Mouse (Mus musculus) lung, adult 18-20 months (tissue): Measurements from ENCODE around the gene Hoxb1.

Source experiments
- DNase-seq, 2 experiments: peaks; one replicate each; pipeline ENCODE4 v3.0.0; 2022; ENCODE audit warnings: mixed read lengths in 2 of 2

Hoxb1 gene

DNA sequence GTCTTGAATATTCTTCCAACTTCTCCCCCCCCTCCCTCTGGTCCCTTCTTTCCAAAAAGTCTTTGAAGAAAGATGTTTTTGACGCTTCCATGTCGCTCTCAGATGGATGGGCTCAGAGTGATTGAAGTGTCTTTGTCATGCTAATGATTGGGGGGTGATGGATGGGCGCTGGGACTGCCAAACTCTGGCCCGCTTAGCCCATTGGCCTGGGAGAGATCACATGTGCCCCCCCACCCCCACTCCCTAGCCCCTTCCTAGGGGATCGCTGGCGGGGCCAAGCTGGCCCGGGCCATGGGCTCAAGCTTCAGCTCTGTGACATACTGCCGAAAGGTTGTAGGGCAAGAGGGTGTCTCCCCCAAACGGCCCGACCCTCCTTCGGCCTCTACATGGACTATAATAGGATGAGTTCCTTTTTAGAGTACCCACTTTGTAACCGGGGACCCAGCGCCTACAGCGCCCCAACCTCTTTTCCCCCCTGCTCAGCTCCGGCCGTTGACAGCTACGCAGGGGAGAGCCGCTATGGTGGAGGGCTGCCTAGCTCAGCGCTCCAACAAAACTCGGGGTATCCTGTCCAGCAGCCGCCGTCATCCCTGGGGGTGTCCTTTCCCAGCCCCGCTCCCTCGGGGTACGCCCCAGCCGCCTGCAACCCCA lies at the start of gene Hoxb1:
Hoxb1 (plus strand) TSS at position 312 of the 651 bp plus-strand sequence.
- no peak for DNase-seq

DNA sequence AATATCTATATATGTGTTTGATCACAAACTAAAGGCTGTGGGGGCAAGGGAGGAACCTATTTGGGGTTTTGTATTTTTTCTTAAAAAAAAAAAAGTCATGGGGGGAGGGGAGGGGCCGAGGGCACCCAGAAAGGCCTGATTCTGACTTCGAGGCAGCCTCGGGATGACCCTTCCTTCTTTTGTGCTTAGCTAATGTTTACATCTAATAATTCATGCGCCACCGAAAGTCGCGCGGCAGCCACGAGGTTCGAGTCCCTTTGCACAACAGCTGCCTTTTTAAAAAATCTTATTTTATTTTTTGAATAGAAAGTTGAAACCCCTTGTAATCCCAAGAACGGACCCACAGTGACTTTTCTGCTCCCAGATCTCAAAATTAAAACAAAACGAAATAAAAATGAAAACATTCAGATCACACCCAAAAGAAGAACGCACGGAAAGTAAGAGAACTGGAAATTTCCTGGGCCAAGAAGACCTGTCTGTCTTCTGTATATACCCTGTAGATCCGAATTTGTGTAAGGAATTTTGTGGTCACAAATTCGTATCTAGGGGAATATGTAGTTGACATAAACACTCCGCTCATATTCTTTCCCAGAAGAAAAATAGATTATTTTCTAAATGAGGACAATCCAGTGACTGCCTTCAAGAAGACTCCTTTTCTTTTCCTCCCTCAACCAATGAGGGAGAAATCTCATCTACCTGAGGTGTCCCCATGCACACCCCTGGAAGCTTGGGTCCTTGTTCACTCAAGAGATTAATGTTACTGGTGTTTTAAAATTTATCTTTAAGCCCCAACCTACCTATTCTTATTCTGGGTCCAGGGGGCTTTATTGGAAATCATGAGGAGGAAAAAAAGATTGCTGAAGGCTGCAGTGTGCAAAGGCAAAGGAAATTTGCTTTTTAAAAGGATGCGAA lies 48.6 kb upstream of the Hoxb1 start:
- no peak for DNase-seq

- DNase-seq = no peak
Observed at GRCm38 (mm10) chr11:96317608-96318367, 47.8 kb upstream of the Hoxb1 start, which contains the start of gene Hoxb4. TSS of gene Hoxb4 (plus strand) at chr11:96318267.

GRCm38 (mm10) chr11:96318368-96319070 lies 47.0 kb upstream of the Hoxb1 start:
- DNase-seq = peak; percentile 80 to 82

DNA sequence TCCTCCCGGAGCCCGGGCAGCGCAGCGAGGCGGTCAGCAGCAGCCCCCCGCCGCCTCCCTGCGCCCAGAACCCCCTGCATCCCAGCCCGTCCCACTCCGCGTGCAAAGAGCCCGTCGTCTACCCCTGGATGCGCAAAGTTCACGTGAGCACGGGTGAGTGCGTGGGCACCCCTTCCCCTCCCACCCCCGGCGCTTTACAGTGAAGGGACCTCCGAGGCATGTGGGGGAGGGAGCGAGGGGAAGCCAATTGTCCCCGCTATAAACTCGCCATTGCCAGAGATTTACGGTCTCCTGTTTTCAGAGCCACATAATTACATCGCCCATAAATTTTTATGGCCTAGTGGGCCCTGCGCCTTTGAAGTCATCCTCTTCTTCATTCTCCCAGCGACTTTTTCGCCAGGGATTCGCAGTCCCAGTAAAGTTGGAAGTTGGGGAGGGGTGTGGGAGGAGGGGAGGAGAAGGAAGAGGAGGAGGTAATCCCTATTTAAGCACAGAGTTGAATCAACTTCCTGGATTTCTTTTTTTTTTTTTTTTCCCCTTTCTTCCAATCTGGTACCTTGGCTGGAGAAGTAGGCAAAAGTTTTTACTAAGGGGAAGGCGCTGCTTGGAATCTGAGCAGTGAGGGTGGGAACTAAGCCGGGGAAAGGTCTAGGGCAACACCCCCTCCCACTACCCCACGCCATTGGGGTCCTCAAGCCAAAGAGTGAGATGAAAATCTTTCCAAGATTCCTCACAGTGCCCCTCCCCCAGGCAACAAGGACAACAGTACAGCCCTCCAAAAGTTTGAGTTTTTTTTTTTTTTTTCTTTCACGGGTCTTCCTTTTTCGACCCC lies 46.3 kb upstream of the Hoxb1 start:
- DNase-seq = no peak

DNA sequence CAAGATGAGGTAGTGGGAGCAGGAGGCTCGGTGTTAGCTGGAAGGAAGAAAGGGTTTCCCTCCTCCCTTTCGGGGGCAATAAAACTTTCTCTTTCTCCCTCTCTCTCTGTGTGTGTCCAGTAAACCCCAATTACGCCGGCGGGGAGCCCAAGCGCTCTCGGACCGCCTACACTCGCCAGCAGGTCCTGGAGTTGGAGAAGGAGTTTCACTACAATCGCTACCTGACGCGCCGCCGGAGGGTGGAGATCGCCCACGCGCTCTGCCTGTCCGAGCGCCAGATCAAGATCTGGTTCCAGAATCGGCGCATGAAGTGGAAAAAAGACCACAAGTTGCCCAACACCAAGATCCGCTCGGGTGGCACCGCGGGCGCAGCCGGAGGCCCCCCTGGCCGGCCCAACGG lies 45.6 kb upstream of the Hoxb1 start:
- DNase-seq = peak in 1 of 2 experiments; percentile 46

DNA sequence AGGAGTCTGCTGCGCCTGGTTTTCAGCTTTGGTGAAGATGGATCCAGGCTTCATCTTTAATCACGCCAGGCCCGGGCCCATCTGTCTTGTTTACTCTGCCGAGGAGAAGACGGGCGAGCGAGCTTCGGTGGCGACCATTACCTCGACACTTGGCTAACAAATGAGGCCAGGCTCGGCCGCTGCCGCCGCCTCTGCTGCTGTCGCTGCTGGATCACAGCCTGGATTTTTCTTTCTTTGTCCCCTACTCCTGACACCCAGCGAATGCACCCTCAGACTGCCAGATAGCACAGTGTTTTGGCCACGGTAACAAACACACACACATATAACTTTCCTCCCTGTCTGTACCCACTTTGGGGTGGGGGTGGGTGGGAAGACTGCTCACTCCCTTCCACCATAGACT lies 44.9 kb upstream of the Hoxb1 start:
- no peak for DNase-seq

DNA sequence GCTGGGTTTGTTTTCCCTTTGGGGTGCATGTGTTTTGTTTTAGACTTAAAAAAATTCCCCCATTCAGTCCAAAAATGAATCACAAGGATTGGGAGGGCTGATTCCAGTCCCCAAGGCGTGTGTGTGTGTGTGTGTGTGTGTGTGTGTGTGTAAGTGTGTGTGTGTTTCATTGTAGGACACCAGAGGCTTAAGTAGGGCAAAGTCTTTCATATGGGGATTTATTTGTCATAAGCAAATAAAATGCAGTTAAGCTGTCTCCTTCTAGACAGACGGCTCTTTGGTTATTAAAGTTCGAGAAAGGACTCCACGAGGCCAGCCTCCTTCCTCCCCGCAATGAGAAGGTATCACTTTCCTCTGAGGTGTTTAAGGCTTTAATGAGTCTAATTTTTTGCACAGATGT lies 43.7 kb upstream of the Hoxb1 start:
- DNase-seq = no peak

DNA sequence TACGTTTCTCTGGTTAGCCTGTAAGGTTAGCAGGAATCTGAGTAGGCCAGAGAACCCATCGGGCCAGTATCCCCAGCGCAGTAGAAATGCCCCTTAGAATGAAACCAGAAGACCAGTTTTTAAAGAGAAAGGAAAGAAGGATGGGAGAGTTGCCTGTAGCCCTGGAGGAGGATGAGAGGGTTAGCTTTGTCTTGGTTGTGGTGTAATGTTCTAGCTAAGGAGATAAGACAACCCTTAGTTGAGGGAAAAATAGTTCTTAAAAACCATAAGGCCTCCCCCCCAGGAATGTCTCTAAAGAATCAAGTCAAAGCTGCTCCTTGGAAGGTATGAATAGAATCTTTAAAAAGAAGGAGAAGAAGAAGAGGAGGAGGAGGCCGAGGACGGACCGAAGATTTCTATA lies 42.8 kb upstream of the Hoxb1 start:
- DNase-seq = no peak

GRCm38 (mm10) chr11:96323154-96323553 lies 42.4 kb upstream of the Hoxb1 start, which contains the start of gene Hoxb3:
TSS of gene Hoxb3 (plus strand) at chr11:96323326.
- DNase-seq = no peak

DNA sequence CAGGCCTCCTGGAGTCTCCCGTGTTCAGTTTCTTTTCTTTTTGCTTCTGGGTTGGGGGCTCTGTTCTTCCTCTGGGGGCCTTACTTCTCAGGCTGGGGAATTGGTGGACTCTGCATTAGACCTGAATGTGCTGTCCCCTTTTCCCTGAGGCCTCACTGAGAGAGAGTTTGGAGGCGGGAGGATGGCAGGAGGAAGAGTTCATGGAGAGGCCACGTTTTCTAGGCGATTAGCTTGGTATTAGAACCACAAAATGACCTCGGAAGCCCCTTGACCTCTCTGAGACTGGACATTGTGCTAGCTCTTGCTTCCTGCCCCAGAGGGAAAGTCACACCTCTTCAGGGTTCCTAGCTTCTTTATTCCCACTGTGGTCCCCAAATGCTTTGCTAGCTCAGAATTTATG lies 41.4 kb upstream of the Hoxb1 start:
- DNase-seq = no peak

DNA sequence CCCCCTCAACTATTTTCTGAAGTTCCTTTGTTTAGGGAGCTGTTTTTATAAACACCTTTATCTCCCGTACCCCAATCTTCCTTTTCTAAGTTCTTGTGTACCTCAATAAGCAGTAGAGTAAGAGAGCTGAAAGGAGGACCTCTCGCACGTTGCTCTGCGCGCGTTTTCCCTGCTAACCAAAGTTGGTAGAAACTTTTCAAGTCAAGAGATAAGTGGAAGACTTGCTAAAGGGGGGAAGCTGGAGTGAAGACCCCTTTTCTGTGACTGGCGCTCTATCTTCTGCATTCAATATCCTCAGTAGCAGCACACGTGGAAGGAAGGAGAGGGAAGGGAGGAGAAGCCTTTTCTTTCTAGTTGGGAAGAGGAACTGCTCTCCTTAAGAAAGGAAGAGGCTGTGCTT lies 40.6 kb upstream of the Hoxb1 start:
- no peak for DNase-seq

- no peak for DNase-seq
Observed at GRCm38 (mm10) chr11:96325747-96326212, 39.8 kb upstream of the Hoxb1 start.

DNA sequence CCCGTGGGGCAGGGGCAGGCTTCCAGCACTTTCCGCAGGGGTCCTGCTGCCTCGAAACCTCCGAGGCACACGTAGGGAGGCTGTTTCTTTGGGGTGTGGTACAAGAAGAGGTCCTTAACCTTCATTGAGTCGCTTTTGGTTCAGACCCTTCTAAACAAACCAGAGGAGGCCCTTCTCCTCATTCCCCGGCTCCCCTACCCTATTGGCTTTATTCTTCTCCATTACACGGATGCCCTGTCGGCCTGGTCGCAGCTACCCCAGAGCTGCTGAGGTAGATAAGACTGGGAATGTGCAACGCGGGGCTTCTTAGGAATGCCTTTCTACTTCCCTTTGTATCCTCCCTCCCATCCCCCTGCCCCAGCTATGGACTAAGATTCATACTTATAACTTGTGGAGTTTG lies 38.8 kb upstream of the Hoxb1 start:
- no peak for DNase-seq

- DNase-seq = no peak
Observed at GRCm38 (mm10) chr11:96327122-96327521, 38.4 kb upstream of the Hoxb1 start.

- no peak for DNase-seq
Observed at GRCm38 (mm10) chr11:96327750-96328149, 37.8 kb upstream of the Hoxb1 start.

- no peak for DNase-seq
Observed at GRCm38 (mm10) chr11:96328605-96329004, 36.9 kb upstream of the Hoxb1 start.

- no peak for DNase-seq
Observed at GRCm38 (mm10) chr11:96332105-96332504, 33.4 kb upstream of the Hoxb1 start.

GRCm38 (mm10) chr11:96332618-96333032 lies 32.9 kb upstream of the Hoxb1 start:
- no peak for DNase-seq

DNA sequence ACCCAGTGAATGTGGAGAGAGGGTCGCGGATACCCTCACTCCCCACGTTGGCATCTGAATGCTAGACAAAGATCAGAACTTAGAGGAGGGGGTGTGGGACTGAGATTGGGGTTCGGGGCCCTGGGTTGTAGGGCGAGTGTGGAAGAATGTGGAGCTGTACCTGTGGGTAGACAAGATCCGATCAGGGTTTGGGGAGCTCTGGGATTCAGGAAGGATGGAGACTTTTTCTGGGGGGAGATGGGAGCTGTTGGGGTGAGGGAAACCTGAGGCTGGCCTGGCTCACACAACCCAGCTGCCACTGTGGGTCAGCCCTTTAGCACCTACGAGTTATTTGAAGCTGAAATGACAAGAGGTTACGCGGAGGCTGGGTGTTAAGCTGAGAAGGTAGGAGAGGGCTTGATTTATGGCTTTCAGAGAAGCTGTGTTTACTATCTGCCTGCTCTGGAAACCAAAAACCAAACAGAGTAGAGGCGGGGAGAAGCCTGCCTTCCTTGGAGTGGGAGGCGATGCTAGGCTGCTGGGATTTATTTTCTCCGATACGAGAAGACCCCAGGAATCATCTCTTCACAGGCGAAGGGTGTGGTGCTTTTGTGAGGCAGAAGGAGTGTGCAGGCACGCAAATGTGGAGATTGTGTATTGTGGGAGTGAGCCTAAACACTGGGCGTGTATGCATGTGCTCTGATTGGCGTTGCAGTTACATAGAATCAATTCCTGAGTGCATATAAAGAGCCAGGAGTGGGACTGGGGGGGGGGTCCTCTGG lies 32.1 kb upstream of the Hoxb1 start:
- no peak for DNase-seq

DNA sequence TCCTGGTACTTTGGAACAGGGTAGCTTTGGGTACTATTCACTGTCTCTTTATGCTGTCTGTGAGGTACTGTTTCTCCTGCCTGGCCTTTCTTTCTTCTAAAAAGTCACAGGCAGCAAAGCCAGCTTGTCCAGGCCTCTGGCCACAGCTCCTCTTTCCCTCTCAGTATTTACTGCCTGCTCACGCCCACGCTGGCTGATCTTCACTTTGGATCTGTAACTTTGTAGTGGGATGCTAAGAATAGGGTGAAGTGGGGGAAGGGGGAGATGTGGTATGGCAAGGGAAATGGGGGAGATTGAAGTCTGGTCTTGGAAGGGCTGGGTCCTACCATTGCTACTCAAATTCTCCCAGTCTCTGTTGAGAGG lies 31.6 kb upstream of the Hoxb1 start:
- no peak for DNase-seq
